Mouse (Mus musculus): ENCODE measurements around the gene Nop53. TPM values are rescaled to one million over a fixed set of nuclear protein-coding genes. Genes with fewer than 3 reads are reported as not detected.

Gene Nop53
- polyA plus RNA-seq, 1 experiment from 2014 or later: 183 TPM

- H3K36me3 ChIP-seq: peaks cover 73% of the 10 kb centered on the region
- WGBS: 89% methylated on average over 5 of the region's 5 CpGs
Observed at GRCm38 (mm10) chr7:15937491-15937890, 8.4 kb downstream of the Nop53 start.

GRCm38 (mm10) chr7:15933437-15934359, 12.2 kb downstream of the Nop53 start:
- Histone ChIP-seq H3K4me3 (no peak overlapping the region), H3K4me2 (replicated peaks) (no peak overlapping the region), H3K9me3 (no peaks in the 10 kb centered on the region), H3K27me3 (no peaks in the 10 kb centered on the region), H3K9ac (replicated peaks) (no peak overlapping the region), H3K4me1 (no peaks in the 10 kb centered on the region), H3K27ac (replicated peaks) (no peak overlapping the region), H3K36me3 (peaks cover 35% of the 10 kb centered on the region)
- WGBS: 66% methylated on average over 16 of the region's 16 CpGs
- no peak for ATAC-seq (ENCODE audit: low FRiP score, low read depth)

More at GRCm38 (mm10) chr7:15937491-15937890, 8.4 kb downstream of the Nop53 start:
- Histone ChIP-seq H3K4me2 (replicated peaks) (no peak overlapping the region), H3K4me3 (no peak overlapping the region), H3K9ac (replicated peaks) (no peak overlapping the region), H3K27me3 (no peaks in the 10 kb centered on the region), H3K27ac (replicated peaks) (no peak overlapping the region), H3K9me3 (no peaks in the 10 kb centered on the region), H3K4me1 (no peaks in the 10 kb centered on the region)
- ATAC-seq (ENCODE audit: low FRiP score, low read depth): no peak

- Histone ChIP-seq H3K4me1 (no peaks in the 10 kb centered on the region), H3K9me3 (no peaks in the 10 kb centered on the region), H3K27ac (replicated peaks) (no peak overlapping the region), H3K36me3 (peaks cover 14% of the 10 kb centered on the region), H3K27me3 (no peaks in the 10 kb centered on the region), H3K4me3 (no peak overlapping the region), H3K9ac (replicated peaks) (no peak overlapping the region), H3K4me2 (replicated peaks) (no peak overlapping the region)
- ATAC-seq (ENCODE audit: low FRiP score, low read depth): no peak
- 77% methylated on average over 3 of the region's 3 CpGs for WGBS
Observed at GRCm38 (mm10) chr7:15931635-15932034, 14.2 kb downstream of the Nop53 start.

GRCm38 (mm10) chr7:15930543-15930942, 15.3 kb downstream of the Nop53 start:
- Histone ChIP-seq H3K27ac (replicated peaks) (no peak overlapping the region), H3K4me2 (replicated peaks) (no peak overlapping the region), H3K9me3 (no peaks in the 10 kb centered on the region), H3K27me3 (no peaks in the 10 kb centered on the region), H3K36me3 (peaks cover 8% of the 10 kb centered on the region; the same call in 1 of the 2 replicates), H3K9ac (replicated peaks) (no peak overlapping the region), H3K4me1 (no peaks in the 10 kb centered on the region), H3K4me3 (no peak overlapping the region)
- WGBS: 63% methylated on average over 2 of the region's 2 CpGs
- no peak for ATAC-seq (ENCODE audit: low FRiP score, low read depth)

GRCm38 (mm10) chr7:15929910-15930309, 16.0 kb downstream of the Nop53 start:
- H3K27ac ChIP-seq (replicated peaks): no peak overlapping the region
- H3K9ac ChIP-seq (replicated peaks): no peak overlapping the region
- H3K27me3 ChIP-seq: no peaks in the 10 kb centered on the region
- 39% methylated on average over 4 of the region's 4 CpGs for WGBS
- no peaks in the 10 kb centered on the region for H3K4me1 ChIP-seq
- H3K4me2 ChIP-seq (replicated peaks): no peak overlapping the region
- H3K9me3 ChIP-seq: no peaks in the 10 kb centered on the region
- H3K36me3 ChIP-seq: 0 out of 2 replicates have a peak, but pooled peaks cover 2% of the 10 kb centered on the region
- no peak overlapping the region for H3K4me3 ChIP-seq
- ATAC-seq (ENCODE audit: low FRiP score, low read depth): peak; percentile 52; the same call in 1 of the 2 replicates

- Histone ChIP-seq H3K27ac (replicated peaks) (peak within 1 kb of the TSS; percentile 73), H3K9ac (replicated peaks) (peak within 1 kb of the TSS; percentile 83), H3K4me3 (peak within 1 kb of the TSS; percentile 76), H3K36me3 (peaks cover 29% of the 10 kb centered on the region), H3K4me2 (replicated peaks) (peak within 1 kb of the TSS; percentile 92), H3K9me3 (no peaks in the 10 kb centered on the region), H3K27me3 (no peaks in the 10 kb centered on the region; the same call in 1 of the 2 replicates), H3K4me1 (peaks cover 20% of the 10 kb centered on the region)
- peak; percentile 94 for ATAC-seq (ENCODE audit: low FRiP score, low read depth)
- WGBS: 0% methylated on average over 33 of the region's 33 CpGs
Observed at GRCm38 (mm10) chr7:15922220-15922773, 23.6 kb downstream of the Nop53 start, which contains the start of gene Selenow. Gene Selenow (minus strand): TSS chr7:15922402.

GRCm38 (mm10) chr7:15921796-15922195, 24.1 kb downstream of the Nop53 start:
- Histone ChIP-seq H3K4me3 (peak overlapping the region; percentile 76), H3K36me3 (peaks cover 34% of the 10 kb centered on the region), H3K4me2 (replicated peaks) (peak overlapping the region; percentile 92), H3K4me1 (peaks cover 20% of the 10 kb centered on the region), H3K9me3 (no peaks in the 10 kb centered on the region), H3K27me3 (no peaks in the 10 kb centered on the region; the same call in 1 of the 2 replicates), H3K27ac (replicated peaks) (peak overlapping the region; percentile 73), H3K9ac (replicated peaks) (peak overlapping the region; percentile 83)
- WGBS: under 1% methylated on average over 10 of the region's 10 CpGs
- ATAC-seq (ENCODE audit: low FRiP score, low read depth): peak; percentile 73

- Histone ChIP-seq H3K27me3 (no peaks in the 10 kb centered on the region; the same call in 1 of the 2 replicates), H3K4me1 (peaks cover 20% of the 10 kb centered on the region), H3K4me3 (peak overlapping the region; percentile 76), H3K27ac (replicated peaks) (no peak overlapping the region), H3K36me3 (peaks cover 40% of the 10 kb centered on the region), H3K4me2 (replicated peaks) (peak overlapping the region; percentile 92), H3K9ac (replicated peaks) (peak overlapping the region; percentile 83), H3K9me3 (no peaks in the 10 kb centered on the region)
- no peak for ATAC-seq (ENCODE audit: low FRiP score, low read depth)
- WGBS: 93% methylated on average over 6 of the region's 6 CpGs
Observed at GRCm38 (mm10) chr7:15920645-15921190, 25.2 kb downstream of the Nop53 start.

- WGBS: 96% methylated on average over 9 of the region's 9 CpGs
- peak overlapping the region; percentile 92 for H3K4me2 ChIP-seq (replicated peaks)
- no peaks in the 10 kb centered on the region; the same call in 1 of the 2 replicates for H3K27me3 ChIP-seq
- H3K4me1 ChIP-seq: peaks cover 20% of the 10 kb centered on the region
- no peak for ATAC-seq (ENCODE audit: low FRiP score, low read depth)
- H3K9me3 ChIP-seq: no peaks in the 10 kb centered on the region
- no peak overlapping the region for H3K27ac ChIP-seq (replicated peaks)
- peak overlapping the region; percentile 76; the same call in 1 of the 2 replicates for H3K4me3 ChIP-seq
- H3K9ac ChIP-seq (replicated peaks): 0 out of 2 replicates have a peak overlapping the region, but pooled peaks have one; percentile 83
- H3K36me3 ChIP-seq: peaks cover 40% of the 10 kb centered on the region
Observed at GRCm38 (mm10) chr7:15919947-15920346, 25.9 kb downstream of the Nop53 start.

- no peak overlapping the region for H3K4me2 ChIP-seq (replicated peaks)
- H3K4me1 ChIP-seq: peaks cover 20% of the 10 kb centered on the region
- no peak overlapping the region for H3K4me3 ChIP-seq
- H3K36me3 ChIP-seq: peaks cover 40% of the 10 kb centered on the region
- no peak for ATAC-seq (ENCODE audit: low FRiP score, low read depth)
- no peaks in the 10 kb centered on the region for H3K9me3 ChIP-seq
- H3K27me3 ChIP-seq: no peaks in the 10 kb centered on the region
- no peak overlapping the region for H3K9ac ChIP-seq (replicated peaks)
- H3K27ac ChIP-seq (replicated peaks): no peak overlapping the region
Observed at GRCm38 (mm10) chr7:15918371-15918770, 27.5 kb downstream of the Nop53 start.

- WGBS: 83% methylated on average over 4 of the region's 4 CpGs
Observed at GRCm38 (mm10) chr7:15916996-15917395, 28.9 kb downstream of the Nop53 start.

More at GRCm38 (mm10) chr7:15916996-15917395, 28.9 kb downstream of the Nop53 start:
- Histone ChIP-seq H3K27ac (replicated peaks) (no peak overlapping the region), H3K9me3 (no peaks in the 10 kb centered on the region), H3K36me3 (peaks cover 40% of the 10 kb centered on the region), H3K9ac (replicated peaks) (no peak overlapping the region), H3K4me2 (replicated peaks) (no peak overlapping the region), H3K27me3 (no peaks in the 10 kb centered on the region), H3K4me3 (no peak overlapping the region), H3K4me1 (peaks cover 18% of the 10 kb centered on the region)
- no peak for ATAC-seq (ENCODE audit: low FRiP score, low read depth)

Data from midbrain, embryonic 12.5 days (tissue).